Mouse (Mus musculus) brain, embryonic 14.5 days (tissue): ENCODE data around the gene Camk2n1.

ENCODE experiments used
- CTCF ChIP-seq: fragments of 200-500 bp; IDR thresholded peaks from 2 replicates; pipeline ENCODE4 v1.5.1; 2012; ENCODE audit warnings: inconsistent platforms, mild to moderate bottlenecking, moderate library complexity, borderline replicate concordance; ENCODE audit not compliant: insufficient read depth, insufficient read length; ENCODE audit errors: extremely low read depth
- POLR2A ChIP-seq: fragments of 200-500 bp; IDR thresholded peaks from 2 replicates; pipeline ENCODE4 v1.6.1; 2012; ENCODE audit warnings: mild to moderate bottlenecking, inconsistent platforms, borderline replicate concordance; ENCODE audit not compliant: poor library complexity, insufficient read depth, insufficient read length, severe bottlenecking; ENCODE audit errors: extremely low read depth

- TF ChIP-seq CTCF (no peak), POLR2A (no peak)
These were observed 25.5 kb downstream of the Camk2n1 start for GRCm38 (mm10) chr4:138479595-138479994.
